ENCODE assay signal across 7 mouse cellular contexts in genomic region chr19:7019191-7019590, GRCm38 (mm10). TPM values are rescaled to one million over a fixed set of nuclear protein-coding genes. Genes with fewer than 3 reads are reported as not detected.
DNase-seq lines count a peak whose midpoint lies in the region; ATAC-seq and TF ChIP-seq lines count a peak whose summit lies in the region.

TSS of gene Fermt3 (minus strand) at chr19:7019469.

- H3K36me3 ChIP-seq in testis, adult 2 months (ENCODE audit: control insufficient read depth, insufficient read depth, low read length), result peaks cover 5% of the 10 kb centered on the region; the same call in 1 of the 2 replicates
- peaks cover 28% of the 10 kb centered on the region for H3K36me3 ChIP-seq in liver, adult 2 months (ENCODE audit: control insufficient read depth, insufficient read depth, low read length)

- TF ChIP-seq CTCF in testis, adult 2 months (IDR thresholded peaks at IDR 0.05; ENCODE audit: control insufficient read depth, insufficient read depth, insufficient replicate concordance, low read depth, low read length), result no peak
- TF ChIP-seq CTCF in liver, adult 2 months (IDR thresholded peaks at IDR 0.05; ENCODE audit: low read depth, low read length), result no peak
- no peak for TF ChIP-seq CTCF in olfactory bulb, adult 2 months (IDR thresholded peaks at IDR 0.05; ENCODE audit: insufficient read depth, low read depth, low read length)

- intact Hi-C loops in left cerebral cortex, postnatal 4 days (cut with DNase I), result no loop called here

- 66% methylated on average over 5 of the region's 5 CpGs for WGBS in liver, adult 2 months
- 83% methylated on average over 5 of the region's 5 CpGs for WGBS in olfactory bulb, adult 2 months

- peak; percentile 83 for ATAC-seq in erythroid progenitor cell, adult 5-6 weeks (replicated peaks; ENCODE audit: low FRiP score, poor library complexity, severe bottlenecking)

- DNase-seq in testis, postnatal 14 days (ENCODE audit: low spot score), result no peak
- DNase-seq in liver, adult 2 months (ENCODE audit: extremely low read depth, low read depth, low spot score), result peak; percentile 42
- no peak for DNase-seq in left cerebral cortex, postnatal 4 days
- DNase-seq in urinary bladder, postnatal 25 days (ENCODE audit: low spot score), result no peak

- H3K4me3 ChIP-seq in testis, adult 2 months (ENCODE audit: control insufficient read depth, low read depth, low read length), result no peak within 1 kb of the TSS
- peak within 1 kb of the TSS; percentile 39 for H3K4me3 ChIP-seq in liver, adult 2 months (ENCODE audit: insufficient read depth, low read depth, low read length)
- no peak within 1 kb of the TSS; the same call in 1 of the 2 replicates for H3K4me3 ChIP-seq in olfactory bulb, adult 2 months (ENCODE audit: insufficient read depth, low read depth, low read length)

- peak within 1 kb of the TSS; percentile 26; the same call in 1 of the 2 replicates for H3K9ac ChIP-seq in liver, adult 2 months (ENCODE audit: low read depth, low read length)

- H3K4me1 ChIP-seq in testis, adult 2 months (ENCODE audit: control insufficient read depth, insufficient read depth, low read length), result no peaks in the 10 kb centered on the region
- H3K4me1 ChIP-seq in liver, adult 2 months (ENCODE audit: control insufficient read depth, insufficient read depth, low read length), result no peaks in the 10 kb centered on the region
- H3K4me1 ChIP-seq in olfactory bulb, adult 2 months (ENCODE audit: control insufficient read depth, insufficient read depth, low read length), result no peaks in the 10 kb centered on the region

- TF ChIP-seq POLR2A in testis, adult 2 months (IDR thresholded peaks at IDR 0.05; ENCODE audit: control insufficient read depth, low read depth, low read length), result no peak
- no peak for TF ChIP-seq POLR2A in liver, adult 2 months (IDR thresholded peaks at IDR 0.05; ENCODE audit: extremely low read depth, insufficient read depth, low read length)
- TF ChIP-seq POLR2A in olfactory bulb, adult 2 months (IDR thresholded peaks at IDR 0.05; ENCODE audit: insufficient read depth, low read depth, low read length), result no peak

- peak within 1 kb of the TSS; percentile 63 for H3K27ac ChIP-seq in testis, adult 2 months (ENCODE audit: control insufficient read depth, insufficient read depth, low read depth, low read length)
- H3K27ac ChIP-seq in liver, adult 2 months (replicated peaks; ENCODE audit: insufficient read depth, low read depth, low read length), result peak within 1 kb of the TSS; percentile 42
- 0 out of 2 replicates have a peak within 1 kb of the TSS, but pooled peaks have one; percentile 29 for H3K27ac ChIP-seq in olfactory bulb, adult 2 months (ENCODE audit: insufficient read depth, low read depth, low read length)

- no peaks in the 10 kb centered on the region for H3K79me2 ChIP-seq in liver, adult 2 months (ENCODE audit: control insufficient read depth, insufficient read depth, low read length)

- no peaks in the 10 kb centered on the region for H3K27me3 ChIP-seq in testis, adult 2 months (ENCODE audit: control insufficient read depth, insufficient read depth, low read length)
- no peaks in the 10 kb centered on the region for H3K27me3 ChIP-seq in liver, adult 2 months (ENCODE audit: control insufficient read depth, insufficient read depth, low read length)

RNA-seq across cellular contexts. Expression of gene Fermt3, which starts in this region (rescaled TPM):
- polyA plus RNA-seq in testis, adult 2 months (2012; rRNA removed), result 1.3 and 1.4 TPM in 2 replicates
- total RNA-seq in erythroid progenitor cell, adult 5-6 weeks (2015; ENCODE audit: low replicate concordance), result 30.6 and 38.6 TPM in 2 replicates
- total RNA-seq in erythroid progenitor cell, adult 5-6 weeks (2017; ENCODE audit: low replicate concordance), result 63.9 and 69.1 TPM in 2 replicates
- total RNA-seq in liver, adult 2 months (2014; rRNA removed), result 3.1 and 3.4 TPM in 2 replicates
- 3.2 and 6.3 TPM in 2 replicates for polyA plus RNA-seq in liver, adult 2 months (2012; rRNA removed)
- polyA plus RNA-seq in olfactory bulb, adult 2 months (2012; ENCODE audit: insufficient read depth, insufficient read length, low replicate concordance, missing spikeins), result not detected in 2 replicates
- 1 to 10 TPM; 3.2 to 3.4 TPM for total RNA-seq in left cerebral cortex, postnatal 4 days (2021)
